ENCODE assay signal across 8 mouse cellular contexts in the genomic region with DNA sequence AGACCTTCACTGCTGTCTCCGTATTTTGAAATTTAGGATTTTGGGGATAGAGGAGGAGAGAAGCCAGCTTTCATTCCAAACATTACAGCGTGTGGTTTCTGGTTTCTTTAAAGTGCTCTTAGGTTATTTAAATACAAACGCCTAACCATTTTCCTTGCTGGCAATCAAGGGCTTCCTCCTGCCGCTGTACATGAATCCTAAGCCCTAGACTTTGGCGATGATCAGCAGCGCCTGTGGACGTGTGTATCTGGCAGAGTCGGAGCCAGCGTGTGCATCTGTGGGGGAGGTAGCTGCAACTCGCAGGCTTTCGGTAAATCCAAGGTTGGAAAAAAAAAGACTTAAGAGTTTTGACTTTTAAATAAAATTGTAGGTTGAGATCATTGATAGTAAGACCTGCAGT. TPM values are rescaled to one million over a fixed set of nuclear protein-coding genes. Genes with fewer than 3 reads are reported as not detected.
DNase-seq lines count a peak whose midpoint lies in the region; ATAC-seq and TF ChIP-seq lines count a peak whose summit lies in the region.

No protein-coding gene starts in this region.

- H3K27me3 ChIP-seq in embryonic facial prominence, embryonic 14.5 days (replicated peaks; ENCODE audit: control insufficient read depth, insufficient read depth, low read length), result no peaks in the 10 kb centered on the region
- H3K27me3 ChIP-seq in intestine, embryonic 14.5 days (replicated peaks; ENCODE audit: control insufficient read depth, insufficient read depth, low read length), result no peaks in the 10 kb centered on the region
- 0 out of 2 replicates have a peak, but pooled peaks cover 4% of the 10 kb centered on the region for H3K27me3 ChIP-seq in midbrain, embryonic 14.5 days (ENCODE audit: control insufficient read depth, insufficient read depth, low read length)

- 0% methylated on average over 11 of the region's 11 CpGs for WGBS in embryonic facial prominence, embryonic 14.5 days
- 1% methylated on average over 11 of the region's 11 CpGs for WGBS in intestine, embryonic 14.5 days
- WGBS in midbrain, embryonic 14.5 days, result 2% methylated on average over 11 of the region's 11 CpGs

- H3K27ac ChIP-seq in gastrocnemius, adult 2 months, result peak overlapping the region; percentile 67
- no peak overlapping the region for H3K27ac ChIP-seq in ES-E14 (ENCODE audit: insufficient read depth, low read depth, low read length, poor library complexity, severe bottlenecking)
- H3K27ac ChIP-seq in embryonic facial prominence, embryonic 14.5 days (replicated peaks; ENCODE audit: low read depth, low read length), result peak overlapping the region; percentile 81
- H3K27ac ChIP-seq in intestine, embryonic 14.5 days (ENCODE audit: low read depth), result no peak overlapping the region
- no peak overlapping the region for H3K27ac ChIP-seq in midbrain, embryonic 14.5 days (replicated peaks; ENCODE audit: low read depth, low read length)

- H3K4me3 ChIP-seq in gastrocnemius, adult 2 months, result peak overlapping the region; percentile 84
- peak overlapping the region; percentile 82 to 86 for H3K4me3 ChIP-seq in ES-E14 (ENCODE audit: insufficient read depth in 1 of 2, low read depth in 1 of 2, low read length in 2 of 2, poor library complexity in 1 of 2, severe bottlenecking in 1 of 2)
- H3K4me3 ChIP-seq in embryonic facial prominence, embryonic 14.5 days (ENCODE audit: low read depth, low read length), result peak overlapping the region; percentile 68
- H3K4me3 ChIP-seq in intestine, embryonic 14.5 days (ENCODE audit: low read depth, low read length), result peak overlapping the region; percentile 69
- peak overlapping the region; percentile 62 for H3K4me3 ChIP-seq in midbrain, embryonic 14.5 days (replicated peaks; ENCODE audit: low read depth, low read length)

- peak overlapping the region; percentile 71 for H3K4me2 ChIP-seq in embryonic facial prominence, embryonic 14.5 days (ENCODE audit: low read depth, low read length)
- peak overlapping the region; percentile 87 for H3K4me2 ChIP-seq in intestine, embryonic 14.5 days (ENCODE audit: low read length)
- H3K4me2 ChIP-seq in midbrain, embryonic 14.5 days (ENCODE audit: low read length), result peak overlapping the region; percentile 97

- intact Hi-C loops in gastrocnemius, adult 2 months (cut with DNase I), result no loop called here
- intact Hi-C loops in gastrocnemius, postnatal 36 days (cut with DNase I), result no loop called here

- H3K9ac ChIP-seq in ES-E14 (ENCODE audit: insufficient read depth, low read depth, low read length, poor library complexity, severe bottlenecking), result peak overlapping the region; percentile 61
- peak overlapping the region; percentile 74 for H3K9ac ChIP-seq in embryonic facial prominence, embryonic 14.5 days (ENCODE audit: low read depth, low read length)
- peak overlapping the region; percentile 60; the same call in 1 of the 2 replicates for H3K9ac ChIP-seq in intestine, embryonic 14.5 days (ENCODE audit: low read length)
- H3K9ac ChIP-seq in midbrain, embryonic 14.5 days (replicated peaks; ENCODE audit: low read length), result peak overlapping the region; percentile 59

- in situ Hi-C loops in ES-E14 (cut with MboI; ENCODE audit: low sequenced_read_pairs in 2 of 2, unreplicated experiment in 2 of 2), result no loop called here

- peak; percentile 70 for ATAC-seq in embryonic facial prominence, embryonic 14.5 days (ENCODE audit: low read depth)
- no peak for ATAC-seq in intestine, embryonic 14.5 days (replicated peaks; ENCODE audit: low FRiP score, low TSS enrichment, low read depth)
- no peak for ATAC-seq in midbrain, embryonic 14.5 days (ENCODE audit: low FRiP score, low TSS enrichment)
- ATAC-seq in erythroid progenitor cell, adult 5-6 weeks (replicated peaks; ENCODE audit: low FRiP score, poor library complexity, severe bottlenecking), result no peak

- TF ChIP-seq CTCF in gastrocnemius, adult 2 months (IDR thresholded peaks at IDR 0.05), result no peak

- H3K4me1 ChIP-seq in ES-E14 (ENCODE audit: control insufficient read depth in 2 of 2, insufficient read depth in 2 of 2, low read length in 2 of 2, poor library complexity in 1 of 2), result peaks cover 7 to 10% of the 10 kb centered on the region in 2 experiments; a peak in 3 of 4 replicates
- H3K4me1 ChIP-seq in embryonic facial prominence, embryonic 14.5 days (ENCODE audit: control insufficient read depth, insufficient read depth, low read length), result peaks cover 13% of the 10 kb centered on the region; the same call in 1 of the 2 replicates
- no peaks in the 10 kb centered on the region; the same call in 1 of the 2 replicates for H3K4me1 ChIP-seq in intestine, embryonic 14.5 days (replicated peaks; ENCODE audit: control insufficient read depth, insufficient read depth, low read length)
- peaks cover 5% of the 10 kb centered on the region; the same call in 1 of the 2 replicates for H3K4me1 ChIP-seq in midbrain, embryonic 14.5 days (ENCODE audit: control insufficient read depth, insufficient read depth, low read length)

- no peaks in the 10 kb centered on the region; the same call in 1 of the 2 replicates for H3K9me3 ChIP-seq in ES-E14 (ENCODE audit: control insufficient read depth, insufficient read depth, low read depth, low read length)
- no peaks in the 10 kb centered on the region for H3K9me3 ChIP-seq in embryonic facial prominence, embryonic 14.5 days (ENCODE audit: control insufficient read depth, low read length)
- H3K9me3 ChIP-seq in intestine, embryonic 14.5 days (ENCODE audit: control insufficient read depth, low read length), result no peaks in the 10 kb centered on the region
- H3K9me3 ChIP-seq in midbrain, embryonic 14.5 days (ENCODE audit: control insufficient read depth, low read length), result no peaks in the 10 kb centered on the region

- peaks cover 5% of the 10 kb centered on the region; the same call in 1 of the 2 replicates for H3K36me3 ChIP-seq in ES-E14 (ENCODE audit: control insufficient read depth, insufficient read depth, low read length, poor library complexity, severe bottlenecking)
- H3K36me3 ChIP-seq in embryonic facial prominence, embryonic 14.5 days (ENCODE audit: control insufficient read depth, insufficient read depth, low read length), result peaks cover 10% of the 10 kb centered on the region; the same call in 1 of the 2 replicates
- H3K36me3 ChIP-seq in intestine, embryonic 14.5 days (ENCODE audit: control insufficient read depth, insufficient read depth, low read length), result no peaks in the 10 kb centered on the region
- H3K36me3 ChIP-seq in midbrain, embryonic 14.5 days (ENCODE audit: control insufficient read depth, insufficient read depth, low read length), result no peaks in the 10 kb centered on the region

- DNase-seq in gastrocnemius, adult 2 months, result peak; percentile 24
- DNase-seq in gastrocnemius, postnatal 36 days, result no peak
- DNase-seq in ES-E14 (ENCODE audit: low read depth, low spot score), result no peak
- peak; percentile 74 for DNase-seq in embryonic facial prominence, embryonic 14.5 days (ENCODE audit: low spot score)
- no peak for DNase-seq in intestine, embryonic 14.5 days (ENCODE audit: low spot score)
- DNase-seq in midbrain, embryonic 14.5 days, result peak; percentile 75
- no peak for DNase-seq in natural killer cell, adult 2 months (ENCODE audit: low spot score in 2 of 2)

TF ChIP-seq in ES-E14, 5 proteins besides CTCF, POLR2A, EP300 and RAD21:
- TF ChIP-seq ZC3H11A (IDR thresholded peaks at IDR 0.05; ENCODE audit: borderline replicate concordance, low read depth, low read length) (no peak), ZNF384 (IDR thresholded peaks at IDR 0.05; ENCODE audit: low read depth, low read length) (no peak), MAFK (IDR thresholded peaks at IDR 0.05; ENCODE audit: insufficient read depth, low read depth, low read length) (no peak), CHD2 (IDR thresholded peaks at IDR 0.05; ENCODE audit: low read depth, low read length) (no peak), HCFC1 (IDR thresholded peaks at IDR 0.05; ENCODE audit: borderline replicate concordance, insufficient read depth, low read length) (no peak)

RNA-seq across cellular contexts. Expression of a gene that starts 1.0 kb away (rescaled TPM):
- total RNA-seq in gastrocnemius, adult 2 months (2021), result 1 to 10 TPM; 1.2 TPM
- 1 to 10 TPM; 1.2 to 1.8 TPM for total RNA-seq in gastrocnemius, postnatal 36 days (2021)
- total RNA-seq in ES-E14 (2012; rRNA removed), result 17.8 and 31.7 TPM in 2 replicates
- polyA plus RNA-seq in embryonic facial prominence, embryonic 14.5 days (2014; fragmentation: Nextera tagmentation; extraction: Ambion mirVana), result 32.8 and 36.5 TPM in 2 replicates
- 9.5 and 11.6 TPM in 2 replicates for polyA plus RNA-seq in intestine, embryonic 14.5 days (2014; fragmentation: Nextera tagmentation; extraction: Ambion mirVana)
- 117 and 138 TPM in 2 replicates for polyA plus RNA-seq in midbrain, embryonic 14.5 days (2014; fragmentation: Nextera tagmentation; extraction: Ambion mirVana)
- 6.5 and 19.7 TPM in 2 replicates for total RNA-seq in erythroid progenitor cell, adult 5-6 weeks (2015; ENCODE audit: low replicate concordance)
- 1.7 and 2.6 TPM in 2 replicates for total RNA-seq in erythroid progenitor cell, adult 5-6 weeks (2017; ENCODE audit: low replicate concordance)

Comparison
In these comparisons a context has a peak if more than half of its experiments do, and no peak if none do; other contexts are left out.
1. DNase-seq: peak in gastrocnemius, adult 2 months (single experiment), embryonic facial prominence, embryonic 14.5 days (single experiment) and midbrain, embryonic 14.5 days (single experiment); none in gastrocnemius, postnatal 36 days (0 of 2), ES-E14 (single experiment), intestine, embryonic 14.5 days (single experiment) and natural killer cell, adult 2 months (0 of 2).
2. H3K27ac ChIP-seq: peak in gastrocnemius, adult 2 months (single experiment) and embryonic facial prominence, embryonic 14.5 days (single experiment); none in ES-E14 (single experiment), intestine, embryonic 14.5 days (single experiment) and midbrain, embryonic 14.5 days (single experiment).
3. Peak in every context shown above with its lines, with median percentiles within 50 percentile points of each other: H3K4me3 ChIP-seq, H3K9ac ChIP-seq and H3K4me2 ChIP-seq.